Mouse (Mus musculus) ES-CJ7 (cell line): ENCODE measurements at regions not wholly inside any gene's neighbourhood (a gene's known extent, or its start where the extent isn't known, plus 50 kb on each side); places are given as distances from the start of the nearest gene placed in this dataset.

Experiments used
- DNase-seq: peaks from one replicate; pipeline ENCODE4 v3.0.0; 2011; ENCODE audit warnings: low read depth, low spot score

- DNase-seq = no peak
Observed at GRCm38 (mm10) chr14:72113377-72113993, 378.2 kb downstream of the Gm9195 start.

GRCm38 (mm10) chr14:72110689-72111088 lies 380.9 kb downstream of the Gm9195 start:
- no peak for DNase-seq

GRCm38 (mm10) chr14:72091579-72091978 lies 400.1 kb downstream of the Gm9195 start:
- no peak for DNase-seq

- DNase-seq = no peak
Observed at GRCm38 (mm10) chr14:72081473-72081872, 410.2 kb downstream of the Gm9195 start.

- DNase-seq = no peak
Observed at GRCm38 (mm10) chr14:72064111-72064812, 427.4 kb downstream of the Gm9195 start.

- DNase-seq = no peak
Observed at GRCm38 (mm10) chr14:72042881-72043236, 448.8 kb downstream of the Gm9195 start.

- DNase-seq = no peak
Observed at GRCm38 (mm10) chr14:72042112-72042880, 449.3 kb downstream of the Gm9195 start.

GRCm38 (mm10) chr14:72030396-72030795 lies 461.2 kb downstream of the Gm9195 start:
- DNase-seq = no peak

- DNase-seq = no peak
Observed at GRCm38 (mm10) chr14:72027362-72028020, 464.1 kb downstream of the Gm9195 start.

- no peak for DNase-seq
Observed at GRCm38 (mm10) chr14:72004371-72004770, 487.3 kb downstream of the Gm9195 start.

GRCm38 (mm10) chr14:72002205-72003138 lies 489.2 kb downstream of the Gm9195 start:
- DNase-seq = no peak

- no peak for DNase-seq
Observed at GRCm38 (mm10) chr14:71973016-71973415, 518.6 kb downstream of the Gm9195 start.

GRCm38 (mm10) chr14:71972521-71972920 lies 519.1 kb downstream of the Gm9195 start:
- DNase-seq = no peak

- DNase-seq = no peak
Observed at GRCm38 (mm10) chr14:71967646-71968045, 524.0 kb downstream of the Gm9195 start.

- DNase-seq = peak; percentile 2
Observed at GRCm38 (mm10) chr14:71963389-71964169, 528.1 kb downstream of the Gm9195 start.

GRCm38 (mm10) chr14:71948701-71949100 lies 542.9 kb downstream of the Gm9195 start:
- no peak for DNase-seq

GRCm38 (mm10) chr14:71937157-71937485 lies 554.5 kb downstream of the Gm9195 start:
- DNase-seq = no peak

GRCm38 (mm10) chr14:71936373-71937156 lies 555.1 kb downstream of the Gm9195 start:
- no peak for DNase-seq

GRCm38 (mm10) chr14:71915964-71916363 lies 575.7 kb downstream of the Gm9195 start:
- DNase-seq = no peak

GRCm38 (mm10) chr14:71910936-71911335 lies 580.7 kb downstream of the Gm9195 start:
- no peak for DNase-seq
